Mouse (Mus musculus): ENCODE results near the gene Myadml2.
"Not testable (repeated sequence)": the region's sequence is repeated elsewhere in the genome, so short reads cannot be mapped to it uniquely, and the experiment has no call there.

Gene Myadml2

GRCm38 (mm10) chr11:120648001-120648476 lies at the start of gene Myadml2:
Gene Myadml2 (minus strand): TSS chr11:120648158.
- peak; percentile 59 to 69 for DNase-seq (ENCODE audit: low spot score in 2 of 2)

GRCm38 (mm10) chr11:120697741-120698140 lies 49.8 kb upstream of the Myadml2 start:
- DNase-seq (ENCODE audit: low spot score in 2 of 2), result no peak

DNA sequence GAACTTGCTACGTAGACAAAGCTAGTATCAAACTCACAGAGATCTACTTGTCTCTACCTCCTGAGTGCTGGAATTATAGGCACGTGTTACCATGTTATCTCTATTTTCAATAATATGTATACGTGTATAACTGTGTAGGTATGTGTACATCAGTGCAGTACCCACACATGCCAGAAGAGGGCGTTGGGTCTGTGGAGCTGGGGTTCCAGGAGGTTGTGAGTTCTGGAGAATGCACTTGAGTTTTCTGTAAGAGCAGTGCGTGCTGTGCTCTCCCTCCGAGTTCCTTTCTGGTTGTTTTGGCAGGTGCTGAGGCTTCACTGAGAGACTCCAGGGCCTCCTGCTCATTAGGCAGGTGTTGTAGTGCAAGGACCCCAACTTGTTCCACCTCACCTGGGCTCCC lies 48.6 kb upstream of the Myadml2 start:
- no peak for DNase-seq (ENCODE audit: low spot score in 2 of 2)

DNA sequence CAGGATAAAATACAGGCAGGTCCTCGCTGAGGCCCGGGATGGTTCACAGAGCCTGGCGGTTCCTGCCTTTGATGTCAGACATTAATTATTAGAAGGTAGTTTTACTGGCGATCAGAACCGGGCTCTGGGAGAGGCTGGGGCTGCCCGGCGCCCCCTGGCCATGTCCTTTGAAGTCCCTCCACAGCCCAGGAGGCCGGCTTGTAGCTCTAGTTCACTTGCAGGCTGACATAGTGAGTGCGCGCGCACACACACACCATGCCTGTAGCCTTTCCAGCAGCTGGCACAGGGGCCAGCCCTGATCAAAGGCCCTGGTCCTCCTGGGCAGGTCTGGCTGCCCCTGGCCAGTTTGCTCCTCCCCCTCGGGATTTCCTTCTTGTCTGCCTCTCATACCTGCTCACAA lies 47.7 kb upstream of the Myadml2 start:
- no peak for DNase-seq (ENCODE audit: low spot score in 2 of 2)

GRCm38 (mm10) chr11:120695184-120695583 lies 47.2 kb upstream of the Myadml2 start:
- no peak for DNase-seq (ENCODE audit: low spot score in 2 of 2)

DNA sequence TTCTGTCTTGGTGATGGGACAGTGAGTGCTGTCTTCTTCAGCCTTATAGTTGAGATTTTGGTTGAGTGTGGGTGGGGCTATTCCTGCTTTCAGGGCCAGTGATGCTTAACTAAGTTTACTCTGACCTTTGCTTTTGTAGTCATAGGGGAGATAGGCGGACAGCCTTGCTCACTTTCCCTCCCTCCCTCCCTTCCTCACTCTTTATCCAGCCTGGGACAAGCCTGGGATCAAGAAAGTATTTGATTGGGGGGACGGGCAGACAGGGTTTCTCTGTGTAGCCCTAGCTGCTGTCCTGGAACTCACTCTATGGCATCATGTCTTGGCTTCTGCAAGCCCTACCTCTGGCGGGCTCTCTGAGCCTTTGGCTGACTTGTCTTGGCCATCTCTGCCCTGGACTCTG lies 45.5 kb upstream of the Myadml2 start:
- no peak for DNase-seq (ENCODE audit: low spot score in 2 of 2)

GRCm38 (mm10) chr11:120692471-120693011 lies 44.6 kb upstream of the Myadml2 start:
- peak; percentile 64 to 66 for DNase-seq (ENCODE audit: low spot score in 2 of 2)

DNA sequence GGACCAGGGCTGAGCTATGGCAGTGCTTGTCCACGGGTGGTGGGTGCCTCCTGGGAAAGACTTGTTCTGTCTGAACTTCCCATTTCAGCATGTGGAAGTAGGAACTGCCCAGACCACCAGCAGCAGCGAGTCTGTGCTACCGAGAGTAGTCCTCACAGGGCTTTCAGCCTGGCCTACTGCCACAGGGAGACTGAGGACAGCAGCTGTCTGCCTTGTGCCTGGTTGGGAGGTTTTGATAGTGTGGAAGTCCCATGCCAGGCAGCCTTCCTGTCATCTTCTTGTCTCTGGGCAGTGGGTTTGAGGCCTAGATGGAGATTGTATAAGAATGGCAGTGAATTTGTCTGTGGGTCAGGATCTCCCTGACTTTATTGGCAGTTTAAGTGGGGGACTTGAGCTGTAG lies 41.4 kb upstream of the Myadml2 start:
- DNase-seq (ENCODE audit: low spot score in 2 of 2), result no peak

- no peak for DNase-seq (ENCODE audit: low spot score in 2 of 2)
Observed at GRCm38 (mm10) chr11:120686650-120687272, 38.8 kb upstream of the Myadml2 start.

DNA sequence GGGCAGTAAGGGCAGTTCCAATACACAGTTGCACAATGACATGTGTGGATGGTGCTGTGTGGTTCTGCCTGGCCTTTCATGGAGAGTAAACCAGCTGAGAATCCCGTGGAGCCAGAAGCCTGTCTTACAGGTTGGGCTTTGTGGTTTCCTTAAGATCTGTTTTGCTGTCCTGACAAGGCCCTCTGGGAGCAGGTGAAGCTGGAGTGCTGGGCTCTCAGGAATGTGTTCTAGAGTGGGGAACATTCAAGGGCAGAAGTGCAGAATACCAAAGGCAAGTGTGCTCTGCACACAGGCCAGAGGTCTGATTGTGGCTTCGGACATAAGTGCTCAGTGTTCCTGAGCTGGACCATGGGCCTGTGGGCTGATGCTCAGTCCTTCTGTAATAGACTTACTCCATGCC lies 36.7 kb upstream of the Myadml2 start:
- DNase-seq (ENCODE audit: low spot score in 2 of 2), result no peak

DNA sequence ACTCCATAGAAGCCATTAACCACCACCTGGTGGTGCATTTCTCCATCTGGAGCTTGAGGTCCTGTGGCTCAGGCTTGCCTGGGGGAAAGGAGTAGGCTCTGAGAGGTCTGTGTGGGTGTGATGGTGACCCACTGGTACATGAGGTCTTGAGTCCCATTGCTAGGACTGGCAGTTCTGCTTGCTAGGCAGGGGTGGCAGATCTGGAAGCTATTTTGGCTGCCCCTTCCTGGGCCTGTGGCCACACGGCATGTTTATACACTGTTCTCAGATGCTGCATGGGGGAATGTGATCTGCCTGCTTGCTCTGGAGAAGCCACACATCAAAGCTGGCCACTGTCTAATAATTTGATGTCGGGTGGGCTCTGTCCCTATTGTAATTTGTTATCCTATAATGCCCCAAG lies 36.1 kb upstream of the Myadml2 start:
- no peak for DNase-seq (ENCODE audit: low spot score in 2 of 2)

GRCm38 (mm10) chr11:120683536-120683935 lies 35.6 kb upstream of the Myadml2 start:
- DNase-seq (ENCODE audit: low spot score in 2 of 2), result no peak

GRCm38 (mm10) chr11:120682683-120683082 lies 34.7 kb upstream of the Myadml2 start:
- no peak for DNase-seq (ENCODE audit: low spot score in 2 of 2)

- no peak for DNase-seq (ENCODE audit: low spot score in 2 of 2)
Observed at GRCm38 (mm10) chr11:120679909-120680308, 32.0 kb upstream of the Myadml2 start.

- DNase-seq (ENCODE audit: low spot score in 2 of 2), result no peak
Observed at GRCm38 (mm10) chr11:120676951-120677350, 29.0 kb upstream of the Myadml2 start.

- not testable (repeated sequence) for DNase-seq (ENCODE audit: low spot score in 2 of 2)
Observed at GRCm38 (mm10) chr11:120675875-120676274, 27.9 kb upstream of the Myadml2 start.

GRCm38 (mm10) chr11:120673594-120674122 lies 25.7 kb upstream of the Myadml2 start:
- DNase-seq (ENCODE audit: low spot score in 2 of 2), result no peak

- DNase-seq (ENCODE audit: low spot score in 2 of 2), result peak; percentile 95
Observed at GRCm38 (mm10) chr11:120672687-120673593, 25.0 kb upstream of the Myadml2 start, which contains the start of gene Aspscr1. Gene Aspscr1 (plus strand): TSS chr11:120672973.

DNA sequence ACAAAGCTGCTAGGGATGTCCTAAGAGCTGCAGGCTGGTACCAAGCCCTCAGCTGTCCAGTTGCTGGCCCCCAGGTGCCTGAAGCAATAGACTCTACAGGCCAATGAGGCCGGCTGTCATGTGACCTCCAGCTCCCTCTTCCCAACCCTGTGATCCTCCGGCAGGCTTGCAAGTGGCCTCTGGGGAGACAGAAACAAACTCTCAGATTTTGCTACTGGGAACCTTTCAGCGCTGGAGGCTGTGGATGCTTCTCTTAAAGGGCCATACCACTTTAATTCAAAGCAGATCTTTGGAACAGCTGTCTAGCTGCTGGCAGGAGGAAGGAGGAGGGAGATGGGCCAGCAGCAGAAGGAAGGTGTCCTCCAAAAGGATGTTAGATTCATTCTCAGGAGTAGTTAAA lies 18.7 kb upstream of the Myadml2 start:
- DNase-seq (ENCODE audit: low spot score in 2 of 2), result no peak

- no peak for DNase-seq (ENCODE audit: low spot score in 2 of 2)
Observed at GRCm38 (mm10) chr11:120665406-120665805, 17.4 kb upstream of the Myadml2 start.

GRCm38 (mm10) chr11:120663714-120664113 lies 15.8 kb upstream of the Myadml2 start:
- DNase-seq (ENCODE audit: low spot score in 2 of 2), result no peak

- DNase-seq (ENCODE audit: low spot score in 2 of 2), result no peak
Observed at GRCm38 (mm10) chr11:120662759-120663158, 14.8 kb upstream of the Myadml2 start.
